ENCODE assay signal across 8 mouse cellular contexts in the genomic region with DNA sequence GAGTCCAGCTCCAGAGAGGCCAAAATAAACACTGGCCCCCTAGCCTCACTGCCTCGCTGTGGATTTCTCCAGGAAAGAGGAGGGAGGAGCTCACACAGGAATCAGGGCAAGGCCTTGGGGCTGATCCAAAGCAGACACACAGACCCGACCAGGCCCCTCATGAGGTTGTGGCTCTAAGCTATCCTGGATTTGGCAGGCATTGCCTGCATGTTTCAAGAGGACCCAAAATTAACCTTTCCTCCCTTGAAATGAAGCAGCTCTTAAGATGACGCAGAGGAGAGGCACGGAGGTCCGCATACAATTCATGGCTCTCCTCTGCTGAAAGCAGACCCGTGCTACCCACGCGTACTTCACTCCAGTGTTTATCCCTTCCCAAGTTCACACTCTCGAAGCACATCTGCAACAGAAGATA. TPM values are rescaled to one million over a fixed set of nuclear protein-coding genes. Genes with fewer than 3 reads are reported as not detected.
DNase-seq lines count a peak whose midpoint lies in the region; ATAC-seq and TF ChIP-seq lines count a peak whose summit lies in the region.

No protein-coding gene starts in this region.

- H3K4me1 ChIP-seq in heart, postnatal 0 days (ENCODE audit: control insufficient read depth, insufficient read depth) = peaks cover 19% of the 10 kb centered on the region
- no peaks in the 10 kb centered on the region for H3K4me1 ChIP-seq in liver, adult 2 months (ENCODE audit: control insufficient read depth, insufficient read depth, low read length)
- H3K4me1 ChIP-seq in hindbrain, embryonic 12.5 days = no peaks in the 10 kb centered on the region

- ATAC-seq in heart, postnatal 0 days (ENCODE audit: insufficient read depth, low read depth) = peak; percentile 84
- ATAC-seq in hindbrain, embryonic 12.5 days (ENCODE audit: low FRiP score) = no peak
- no peak for ATAC-seq in inflammation-experienced regulatory T-cells, adult 6 months

- TF ChIP-seq POLR2A in liver, adult 2 months (IDR thresholded peaks at IDR 0.05; ENCODE audit: extremely low read depth, insufficient read depth, low read length) = no peak

- no peaks in the 10 kb centered on the region for H3K36me3 ChIP-seq in heart, postnatal 0 days (replicated peaks; ENCODE audit: control insufficient read depth, insufficient read depth, low read length)
- no peaks in the 10 kb centered on the region for H3K36me3 ChIP-seq in liver, adult 2 months (ENCODE audit: control insufficient read depth, insufficient read depth, low read length)
- no peaks in the 10 kb centered on the region for H3K36me3 ChIP-seq in hindbrain, embryonic 12.5 days

- no peaks in the 10 kb centered on the region for H3K27me3 ChIP-seq in heart, postnatal 0 days (ENCODE audit: control insufficient read depth, insufficient read depth, low read length)
- H3K27me3 ChIP-seq in liver, adult 2 months (ENCODE audit: control insufficient read depth, insufficient read depth, low read length) = no peaks in the 10 kb centered on the region
- no peaks in the 10 kb centered on the region for H3K27me3 ChIP-seq in hindbrain, embryonic 12.5 days

- H3K27ac ChIP-seq in heart, postnatal 0 days (ENCODE audit: low read depth) = peak overlapping the region; percentile 34; the same call in 1 of the 2 replicates
- no peak overlapping the region for H3K27ac ChIP-seq in liver, adult 2 months (replicated peaks; ENCODE audit: insufficient read depth, low read depth, low read length)
- no peak overlapping the region for H3K27ac ChIP-seq in hindbrain, embryonic 12.5 days

- TF ChIP-seq EP300 in heart, postnatal 0 days (IDR thresholded peaks at IDR 0.05; ENCODE audit: low read depth) = no peak

- no peak overlapping the region for H3K4me2 ChIP-seq in heart, postnatal 0 days (ENCODE audit: low read depth, low read length)
- H3K4me2 ChIP-seq in hindbrain, embryonic 12.5 days (replicated peaks) = no peak overlapping the region

- intact Hi-C loops in left cerebral cortex, postnatal 36 days (cut with DNase I) = no loop called here

- no peaks in the 10 kb centered on the region for H3K9me3 ChIP-seq in heart, postnatal 0 days (replicated peaks; ENCODE audit: control insufficient read depth, low read length)
- H3K9me3 ChIP-seq in hindbrain, embryonic 12.5 days (replicated peaks) = 0 out of 2 replicates have a peak, but pooled peaks cover 3% of the 10 kb centered on the region

- peak; percentile 44 for DNase-seq in urinary bladder, postnatal 14 days (ENCODE audit: low spot score)
- DNase-seq in urinary bladder, postnatal 25 days (ENCODE audit: low spot score) = no peak
- peak; percentile 67 for DNase-seq in heart, postnatal 0 days (ENCODE audit: low spot score)
- DNase-seq in liver, adult 2 months (ENCODE audit: extremely low read depth, low read depth, low spot score) = peak; percentile 12
- DNase-seq in left cerebral cortex, postnatal 36 days (ENCODE audit: low spot score in 2 of 2) = no peak
- no peak for DNase-seq in left cerebral cortex, adult 18-20 months (ENCODE audit: low spot score in 2 of 2)

- no peak for TF ChIP-seq CTCF in heart, postnatal 0 days (IDR thresholded peaks at IDR 0.05; ENCODE audit: low read depth)
- no peak for TF ChIP-seq CTCF in liver, adult 2 months (IDR thresholded peaks at IDR 0.05; ENCODE audit: low read depth, low read length)

- WGBS in heart, postnatal 0 days = 36% methylated on average over 9 of the region's 9 CpGs
- WGBS in liver, adult 2 months = 58% methylated on average over 9 of the region's 9 CpGs
- WGBS in hindbrain, embryonic 12.5 days = 71% methylated on average over 9 of the region's 9 CpGs

- no peaks in the 10 kb centered on the region for H3K79me2 ChIP-seq in liver, adult 2 months (ENCODE audit: control insufficient read depth, insufficient read depth, low read length)

- no peak overlapping the region for H3K4me3 ChIP-seq in heart, postnatal 0 days (ENCODE audit: low read depth, low read length)
- no peak overlapping the region for H3K4me3 ChIP-seq in liver, adult 2 months (ENCODE audit: insufficient read depth, low read depth, low read length)
- no peak overlapping the region for H3K4me3 ChIP-seq in hindbrain, embryonic 12.5 days

- H3K9ac ChIP-seq in heart, postnatal 0 days (replicated peaks; ENCODE audit: low read depth, low read length) = no peak overlapping the region
- no peak overlapping the region for H3K9ac ChIP-seq in liver, adult 2 months (ENCODE audit: low read depth, low read length)
- no peak overlapping the region for H3K9ac ChIP-seq in hindbrain, embryonic 12.5 days

RNA-seq across cellular contexts. Expression of gene Ddr2, which starts 46.5 kb away (rescaled TPM):
- 5.0 and 11.2 TPM in 2 replicates for total RNA-seq in heart, postnatal 0 days (2014; rRNA removed; ENCODE audit: low replicate concordance)
- polyA plus RNA-seq in heart, postnatal 0 days (2015; fragmentation: Nextera tagmentation; extraction: Ambion mirVana) = 6.8 and 7.2 TPM in 2 replicates
- 3.0 and 4.8 TPM in 2 replicates for total RNA-seq in liver, adult 2 months (2014; rRNA removed)
- 0.81 and 1.4 TPM in 2 replicates for polyA plus RNA-seq in liver, adult 2 months (2012; rRNA removed)
- 1 to 10 TPM; 3.3 to 6.7 TPM for total RNA-seq in left cerebral cortex, postnatal 36 days (2021)
- total RNA-seq in left cerebral cortex, adult 18-20 months (2021) = 1 to 10 TPM; 7.0 to 7.2 TPM
- polyA plus RNA-seq in hindbrain, embryonic 12.5 days (2016; fragmentation: Nextera tagmentation; extraction: Ambion mirVana) = 42.1 and 52.5 TPM in 2 replicates
- under 1 TPM in 2 of 3 experiments, not detected in 1; 0.04 to 0.07 TPM for polyA plus RNA-seq in inflammation-experienced regulatory T-cells, adult 6 months (2017; shearing (Covaris generic))

Comparison
In these comparisons a context has a peak if more than half of its experiments do, and no peak if none do; other contexts are left out.
1. DNase-seq: peak in urinary bladder, postnatal 14 days (single experiment), heart, postnatal 0 days (single experiment) and liver, adult 2 months (single experiment); none in urinary bladder, postnatal 25 days (single experiment), left cerebral cortex, postnatal 36 days (0 of 2) and left cerebral cortex, adult 18-20 months (0 of 2).